Mouse (Mus musculus) thymus, postnatal 14 days (tissue): ENCODE measurements around the gene Nhsl1.
"Not testable (repeated sequence)": the region's sequence is repeated elsewhere in the genome, so short reads cannot be mapped to it uniquely, and the experiment has no call there.

Source experiments
- DNase-seq: peaks from one replicate; pipeline ENCODE4 v3.0.0; 2021

Nhsl1 gene

DNA sequence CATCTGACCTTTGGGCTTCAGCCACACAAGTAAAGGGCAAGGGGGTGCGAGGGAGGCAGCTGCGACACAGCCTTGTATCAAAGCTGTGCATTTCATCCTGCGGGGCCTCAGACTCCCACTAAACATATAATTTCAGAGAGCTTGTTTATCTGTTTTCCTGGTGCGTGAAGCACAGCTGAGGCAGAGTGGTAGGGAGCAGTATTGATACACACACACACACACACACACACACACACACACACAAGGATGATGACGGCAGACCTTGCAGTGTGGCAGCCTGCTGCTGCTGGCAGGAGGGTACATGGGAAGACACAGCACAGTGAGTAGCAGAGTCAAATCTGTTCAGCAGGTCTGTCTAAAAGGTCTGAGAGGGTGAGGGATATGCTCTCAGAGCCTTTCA is 85.9 kb downstream of the Nhsl1 start:
- DNase-seq = no peak

DNA sequence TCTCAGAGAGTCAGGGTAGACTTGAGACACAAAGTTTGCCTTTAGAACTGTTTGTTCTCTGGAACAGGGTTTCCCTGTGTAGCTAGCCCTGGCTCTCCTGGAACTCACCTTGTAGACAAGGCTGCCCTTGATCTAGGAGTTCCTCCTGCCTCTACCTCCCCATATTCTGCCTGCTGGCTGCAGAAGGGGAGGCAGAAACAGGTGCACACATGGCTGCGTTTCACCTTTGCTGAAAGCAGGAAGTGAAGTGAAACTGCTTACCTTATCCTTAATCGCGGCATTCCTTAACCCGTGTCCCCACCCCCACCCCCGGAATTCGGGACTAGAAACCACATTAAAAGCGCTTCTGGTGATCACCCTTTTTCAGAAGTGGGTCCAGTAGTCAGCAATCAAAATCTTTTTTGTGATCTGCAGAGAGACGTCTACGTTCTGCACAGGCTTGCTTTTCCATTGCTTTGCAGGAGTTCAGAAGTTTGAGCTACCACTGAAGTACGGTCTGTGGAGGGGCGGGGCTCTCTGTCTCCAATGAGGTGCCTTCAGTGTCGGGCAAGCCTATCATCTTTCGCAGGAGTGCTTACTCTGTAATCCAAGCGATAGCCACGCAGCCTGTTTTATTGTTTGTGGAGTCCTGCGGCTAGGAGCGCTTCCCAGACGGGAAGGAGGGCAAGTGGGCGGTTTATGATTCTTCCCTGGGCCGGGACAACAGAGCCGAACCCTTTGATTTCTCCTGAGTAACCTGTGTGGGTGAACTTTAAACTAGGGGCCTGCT is 88.5 kb downstream of the Nhsl1 start:
- DNase-seq = peak; percentile 85

DNA sequence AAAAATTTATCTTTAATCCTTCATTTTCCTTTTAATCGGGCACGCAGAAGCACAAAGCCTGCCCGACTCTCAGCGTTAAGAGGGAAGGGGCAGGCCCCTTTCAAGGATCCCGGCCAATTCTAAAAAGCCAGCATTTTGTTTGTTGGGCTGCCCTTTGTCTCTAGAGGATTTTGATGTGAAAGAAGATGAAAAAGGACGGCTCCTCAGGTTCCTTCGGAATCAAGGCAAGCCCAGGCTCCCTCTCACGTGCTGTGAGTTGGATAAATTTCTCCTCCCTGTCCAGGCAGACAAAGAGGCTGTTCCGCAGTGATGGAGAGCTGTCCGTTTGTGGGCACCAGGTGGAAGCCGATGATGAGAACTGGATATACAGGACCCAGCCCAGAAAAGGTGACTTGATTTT is 89.3 kb downstream of the Nhsl1 start:
- no peak for DNase-seq

DNA sequence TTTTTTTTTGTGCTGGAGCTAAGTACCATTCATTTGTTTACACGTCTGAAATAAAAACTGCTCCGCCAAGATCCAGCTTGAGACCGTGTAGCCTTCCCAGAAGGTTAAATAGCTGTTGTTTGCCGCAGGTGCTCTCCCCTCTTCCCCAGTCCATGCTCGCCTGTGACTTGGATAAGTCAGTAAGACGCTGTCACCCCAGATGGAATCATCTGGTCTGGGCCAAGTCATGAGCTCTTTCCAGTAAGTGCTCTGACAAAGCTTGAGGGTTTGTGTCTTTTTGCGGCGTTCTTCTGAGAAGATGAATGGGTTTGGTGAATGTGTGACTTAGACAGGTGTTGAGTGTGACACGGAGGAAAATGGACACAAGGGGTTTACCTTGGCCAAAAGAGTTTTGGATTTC is 89.8 kb downstream of the Nhsl1 start:
- no peak for DNase-seq

- DNase-seq = no peak
Observed at GRCm38 (mm10) chr10:18409068-18409467, 90.3 kb downstream of the Nhsl1 start.

GRCm38 (mm10) chr10:18411266-18411665 is 92.5 kb downstream of the Nhsl1 start:
- no peak for DNase-seq

GRCm38 (mm10) chr10:18415946-18416345 is 97.2 kb downstream of the Nhsl1 start:
- DNase-seq = no peak

GRCm38 (mm10) chr10:18418160-18418559 is 99.4 kb downstream of the Nhsl1 start:
- DNase-seq = no peak

DNA sequence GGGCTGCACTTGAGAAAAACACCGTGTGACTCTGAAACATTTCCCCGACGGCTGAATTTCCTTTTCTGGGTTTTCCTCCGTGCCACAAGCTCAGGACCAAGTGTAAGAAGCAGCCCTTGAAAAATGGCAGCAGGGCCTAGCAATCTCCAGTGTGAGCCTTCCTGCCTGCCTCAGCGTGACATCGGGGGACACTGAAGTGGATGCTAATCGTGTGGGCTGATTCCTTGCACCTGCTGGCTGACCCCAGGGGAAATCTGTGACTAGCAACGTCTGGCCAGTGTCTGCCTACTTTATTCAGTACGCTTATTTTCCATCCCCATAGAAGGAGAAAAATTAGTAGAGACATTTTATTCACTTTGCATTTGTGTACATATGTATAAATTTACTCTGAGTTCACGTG is 100.7 kb downstream of the Nhsl1 start:
- no peak for DNase-seq

DNA sequence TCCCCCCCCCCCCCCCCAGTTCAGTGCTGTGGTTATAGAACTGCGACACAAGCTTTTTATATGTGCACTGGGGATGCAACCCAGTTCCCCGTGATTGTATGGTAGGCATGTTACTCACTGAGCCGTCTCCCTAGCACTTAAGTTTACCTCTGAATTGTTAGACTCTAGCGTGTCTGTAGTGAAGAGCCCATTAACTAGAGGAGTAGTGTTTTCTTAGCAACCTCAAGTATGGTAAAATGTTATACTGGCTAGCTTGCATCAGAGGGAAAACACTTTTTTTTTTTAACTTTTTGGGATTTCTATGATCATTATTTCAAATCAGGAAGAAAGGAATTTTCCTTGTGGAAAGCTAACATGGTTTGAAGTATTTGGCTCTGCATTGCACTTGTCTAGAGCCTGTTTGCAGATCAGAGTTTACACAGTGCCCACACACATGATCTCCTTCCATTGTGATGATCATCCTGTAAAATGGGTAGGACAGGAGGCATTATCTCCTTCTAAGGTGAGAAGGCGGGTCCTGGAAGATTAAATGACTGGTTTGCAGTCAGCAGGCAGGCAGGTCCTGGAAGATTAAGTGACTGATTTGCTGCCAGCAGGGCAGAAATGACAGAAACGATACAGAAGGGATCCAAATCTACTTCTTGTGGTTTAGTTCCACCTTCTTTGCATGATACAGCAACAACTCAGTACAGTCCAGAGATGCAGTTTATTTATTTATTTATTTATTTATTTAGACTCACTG is 101.6 kb downstream of the Nhsl1 start:
- DNase-seq = no peak

GRCm38 (mm10) chr10:18422968-18423367 is 104.2 kb downstream of the Nhsl1 start:
- DNase-seq = no peak

- DNase-seq = no peak
Observed at GRCm38 (mm10) chr10:18423557-18423956, 104.8 kb downstream of the Nhsl1 start.

DNA sequence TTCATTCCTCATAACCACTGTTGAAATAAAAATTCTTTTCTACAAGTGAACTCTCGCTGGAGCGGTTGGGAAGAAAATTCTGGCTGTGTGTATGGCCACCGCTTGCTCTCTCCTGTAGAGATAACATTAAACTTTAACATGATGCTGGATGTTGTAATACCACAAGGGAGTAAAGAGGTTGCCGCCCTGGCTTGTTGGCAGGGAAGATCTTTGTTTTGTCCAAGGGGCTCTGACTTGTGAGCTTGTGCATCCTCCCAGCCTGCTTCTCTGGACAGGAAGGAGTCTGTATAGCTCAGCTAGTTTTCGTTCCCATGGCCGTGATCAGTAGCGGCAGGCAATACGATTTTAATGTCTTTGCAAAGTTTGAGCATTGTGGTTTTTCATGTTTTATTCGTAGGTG is 109.1 kb downstream of the Nhsl1 start:
- DNase-seq = no peak

DNA sequence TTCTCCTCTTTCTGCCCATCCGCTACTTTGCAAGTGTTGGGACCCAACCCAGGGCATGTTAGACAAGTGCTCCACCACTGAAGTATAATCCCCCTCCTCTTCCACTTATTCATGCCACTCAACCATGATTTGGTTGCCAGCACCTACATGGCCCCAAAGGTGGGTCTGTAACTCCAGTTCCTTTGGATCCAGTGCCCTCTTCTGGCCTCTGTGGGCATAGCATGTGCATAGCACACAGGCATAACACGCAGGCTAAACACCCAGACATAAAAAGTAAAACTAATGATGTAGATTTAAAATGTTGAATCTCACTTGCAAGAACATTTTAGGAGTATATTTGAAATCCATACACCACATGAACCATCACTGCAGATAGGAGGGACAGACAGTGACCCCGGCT is 110.7 kb downstream of the Nhsl1 start:
- peak; percentile 38 for DNase-seq

GRCm38 (mm10) chr10:18430141-18430540 is 111.4 kb downstream of the Nhsl1 start:
- no peak for DNase-seq

- DNase-seq = peak; percentile 58
Observed at GRCm38 (mm10) chr10:18430973-18431372, 112.2 kb downstream of the Nhsl1 start.

DNA sequence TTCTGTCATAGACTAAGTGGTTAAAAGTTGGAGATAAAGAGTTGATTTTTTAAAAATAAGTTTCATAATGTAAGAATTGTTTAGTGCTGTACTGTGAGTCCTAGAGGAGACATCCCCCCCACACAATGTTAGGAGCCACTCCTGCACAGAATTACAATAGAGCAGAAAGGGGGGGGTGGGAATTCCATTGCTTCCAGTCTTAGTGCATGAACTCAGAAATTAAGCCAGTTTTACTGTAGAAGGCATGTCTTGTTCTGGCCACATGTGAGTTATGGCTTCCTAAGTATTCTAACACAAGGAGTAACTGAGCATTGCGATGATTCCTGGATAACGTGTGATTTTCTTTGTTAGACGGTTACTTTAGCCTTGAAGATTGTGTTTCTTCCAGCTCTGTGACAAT is 112.8 kb downstream of the Nhsl1 start:
- no peak for DNase-seq

DNA sequence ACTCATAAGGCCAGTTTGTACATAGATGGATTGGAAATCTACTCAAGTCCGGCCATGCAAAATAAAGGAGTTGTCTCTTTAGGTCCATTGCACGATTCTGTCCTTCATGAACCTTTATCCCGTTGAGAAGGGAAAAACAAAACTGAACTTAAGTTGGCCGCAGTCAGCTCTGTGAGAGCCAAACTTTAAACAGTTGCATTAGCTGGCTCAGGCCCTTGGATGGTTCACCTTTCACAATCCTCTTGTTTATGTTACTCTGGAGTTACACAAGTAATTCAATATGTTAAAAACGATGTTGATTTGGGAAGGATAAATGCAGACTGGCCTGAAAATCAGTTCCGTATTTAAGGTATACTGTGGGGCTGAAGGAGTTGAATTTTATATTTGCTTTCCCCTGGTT is 116.7 kb downstream of the Nhsl1 start:
- DNase-seq = no peak

DNA sequence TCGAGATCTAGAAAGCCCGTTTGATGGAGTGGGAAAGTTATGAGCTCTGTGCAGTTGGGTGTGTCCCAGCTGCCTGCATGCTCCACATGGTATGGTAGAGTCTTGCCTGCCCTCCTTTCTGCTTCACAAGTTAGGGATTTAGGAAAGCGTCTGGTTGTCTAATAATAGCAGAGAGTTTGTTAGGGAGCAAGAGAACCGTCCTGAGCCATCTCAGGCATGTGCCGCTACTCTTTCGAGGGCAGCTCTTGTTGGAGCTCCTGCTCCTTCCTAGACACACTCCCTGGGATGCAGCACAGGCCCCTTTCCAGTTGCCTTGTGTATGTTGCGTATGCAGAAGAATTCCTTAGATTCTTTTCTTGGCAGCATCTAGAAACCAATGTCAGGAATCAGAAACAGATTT is 117.2 kb downstream of the Nhsl1 start:
- DNase-seq = no peak

GRCm38 (mm10) chr10:18437584-18437983 is 118.8 kb downstream of the Nhsl1 start:
- DNase-seq = no peak

GRCm38 (mm10) chr10:18445603-18446358 is 127.0 kb downstream of the Nhsl1 start:
- DNase-seq = no peak

DNA sequence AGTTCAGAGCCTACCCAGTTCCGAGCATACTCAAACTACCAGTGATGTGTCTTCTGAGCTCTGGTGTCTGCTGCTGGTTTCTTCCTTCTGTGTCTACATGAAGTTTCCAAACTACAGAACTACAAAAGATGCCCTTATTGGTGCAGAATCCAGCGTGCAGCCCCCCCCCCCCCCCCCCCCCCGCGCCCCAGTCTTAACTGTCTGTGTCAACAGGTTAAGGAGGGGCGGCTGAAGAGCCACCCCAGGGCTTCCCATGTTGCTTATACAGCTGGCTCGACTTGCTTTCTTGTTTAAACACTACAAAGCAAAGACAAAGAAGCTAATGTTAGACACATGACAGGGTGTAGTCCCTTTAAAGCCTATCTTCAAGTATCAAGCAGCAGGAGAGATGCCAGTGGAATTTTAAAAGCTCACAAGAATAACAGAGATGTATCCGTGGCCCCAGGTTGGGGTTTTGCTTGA is 127.6 kb downstream of the Nhsl1 start:
- DNase-seq = no peak

DNA sequence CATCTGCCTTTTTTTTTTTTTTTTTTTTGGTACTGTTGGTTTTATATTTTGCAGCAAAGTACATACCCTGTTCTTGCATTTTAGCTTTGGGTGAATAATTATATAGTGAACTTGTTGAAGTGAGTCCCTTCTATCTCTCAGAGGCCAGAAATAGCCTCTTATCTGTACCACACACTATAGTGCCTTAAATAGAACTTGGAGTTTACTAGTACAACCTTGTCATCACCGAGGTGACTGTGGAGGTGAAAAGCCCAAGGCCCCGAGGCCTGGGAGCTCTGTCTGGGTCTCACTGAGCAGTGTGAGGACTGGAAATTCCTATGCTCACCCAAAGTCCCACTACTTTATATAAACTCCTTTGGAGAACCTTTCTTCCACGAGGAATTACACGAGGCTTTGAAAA is 128.5 kb downstream of the Nhsl1 start:
- no peak for DNase-seq

- not testable (repeated sequence) for DNase-seq
Observed at GRCm38 (mm10) chr10:18448896-18449295, 130.1 kb downstream of the Nhsl1 start.
